Mouse (Mus musculus) cerebellum, postnatal 36 days (tissue): ENCODE data around the gene Zdhhc16.

ENCODE experiments used
- DNase-seq, 2 experiments: peaks; one replicate each; pipeline ENCODE4 v3.0.0; 2021 to 2022; ENCODE audit warnings: mixed read lengths in 2 of 2

Gene Zdhhc16

DNA sequence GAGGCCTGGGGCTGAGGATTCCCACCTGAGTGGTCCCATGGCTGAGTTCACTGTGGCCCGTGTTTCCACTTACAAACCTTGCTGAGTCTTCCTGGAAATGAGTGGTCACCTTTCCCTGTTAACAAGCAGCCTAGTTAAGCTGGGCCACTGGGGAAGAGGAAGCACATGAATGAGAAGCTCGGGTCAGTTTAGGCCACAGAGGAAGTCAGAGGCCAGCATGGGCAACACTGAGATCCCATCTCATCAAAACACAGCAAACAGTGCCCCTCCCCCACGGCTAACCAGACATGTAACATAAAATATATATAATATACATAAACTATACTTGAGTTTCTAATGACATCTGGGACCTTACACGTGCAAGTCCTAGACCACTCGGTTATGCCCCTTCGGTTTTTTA is 56.5 kb downstream of the Zdhhc16 start:
- DNase-seq = no peak

DNA sequence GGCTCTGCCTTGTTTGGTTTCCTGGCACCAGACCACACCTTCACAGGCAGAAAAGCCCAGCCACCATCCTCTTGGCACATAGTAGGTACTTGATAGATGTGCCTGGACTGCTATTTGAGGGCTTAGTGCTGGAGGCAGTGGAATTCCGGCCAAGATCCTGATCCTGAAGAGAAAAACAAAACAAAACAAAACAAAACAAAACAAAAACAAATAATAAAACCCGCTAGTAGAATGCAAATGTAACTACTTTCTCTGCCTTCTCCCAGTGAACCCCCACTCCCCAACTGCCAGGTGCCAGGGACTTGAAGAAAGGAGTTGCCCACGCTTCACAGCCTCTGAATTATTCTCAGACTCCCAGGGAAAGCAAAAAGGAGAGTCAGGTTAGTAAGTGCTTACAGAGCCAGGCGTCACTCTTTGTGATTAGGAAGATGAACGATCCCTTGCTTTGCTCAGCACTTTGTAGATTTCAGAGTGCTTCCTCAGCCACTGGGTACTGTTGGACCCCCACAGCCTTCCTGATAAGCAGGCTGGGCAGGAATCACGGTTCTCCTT is 58.7 kb downstream of the Zdhhc16 start:
- no peak for DNase-seq

DNA sequence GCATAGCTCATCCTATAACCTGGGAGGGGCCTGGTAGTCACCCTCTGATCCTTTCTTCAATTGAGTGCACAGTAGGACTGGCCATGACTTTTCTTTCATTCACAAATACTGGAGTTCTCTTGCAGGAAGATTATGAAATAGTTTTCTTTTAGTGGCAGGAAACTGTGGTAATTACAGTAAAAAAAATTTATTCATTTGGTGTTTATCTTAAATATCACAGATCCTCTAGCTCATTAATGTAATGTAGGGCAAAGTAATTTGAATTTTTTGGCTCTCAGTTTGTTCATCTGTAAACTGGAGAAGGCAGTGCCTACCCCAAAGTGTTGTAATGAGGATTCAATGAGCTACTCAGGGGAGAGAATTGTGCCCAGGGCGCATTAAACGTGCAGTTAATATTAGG is 59.7 kb downstream of the Zdhhc16 start:
- no peak for DNase-seq

DNA sequence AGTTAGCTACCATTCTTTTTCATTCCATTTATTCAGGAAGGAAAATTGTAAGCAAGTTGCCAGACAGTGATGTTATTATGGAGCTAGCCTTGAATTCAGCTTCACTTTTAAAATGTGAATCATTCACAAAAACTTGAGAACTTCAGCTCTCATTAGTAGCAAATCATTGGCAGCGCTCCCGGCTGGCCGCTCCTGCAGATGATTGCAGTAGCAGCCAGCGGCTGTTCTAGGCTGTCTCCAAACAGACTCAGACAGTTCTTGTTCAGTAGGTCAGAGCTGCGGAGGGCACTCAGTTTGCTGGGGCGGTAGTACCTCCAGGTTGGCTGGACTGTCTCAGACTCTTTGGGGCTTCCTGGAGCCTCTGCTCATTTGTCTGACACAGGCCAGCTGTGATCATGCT is 60.2 kb downstream of the Zdhhc16 start:
- no peak for DNase-seq
